Mouse (Mus musculus) forelimb bud, embryonic 11.5 days (tissue): ENCODE measurements around the gene Ksr2.
A peak's percentile ranks its signal among the peaks of the same experiment; 100 is the strongest.

Experiments used
- DNase-seq: peaks from one replicate; pipeline ENCODE4 v3.0.0-alpha.2; 2012; ENCODE audit warnings: low read depth, low spot score

Ksr2 gene

GRCm38 (mm10) chr5:117523010-117523409 is 109.2 kb downstream of the Ksr2 start:
- DNase-seq, result no peak

GRCm38 (mm10) chr5:117530991-117531390 is 117.2 kb downstream of the Ksr2 start:
- no peak for DNase-seq

GRCm38 (mm10) chr5:117539221-117539620 is 125.4 kb downstream of the Ksr2 start:
- DNase-seq, result no peak

- no peak for DNase-seq
These were observed 127.9 kb downstream of the Ksr2 start for GRCm38 (mm10) chr5:117541654-117542053.

- no peak for DNase-seq
These were observed 133.0 kb downstream of the Ksr2 start for GRCm38 (mm10) chr5:117546694-117547268.

GRCm38 (mm10) chr5:117550992-117551391 is 137.2 kb downstream of the Ksr2 start:
- DNase-seq, result peak; percentile 35

- DNase-seq, result no peak
These were observed 138.3 kb downstream of the Ksr2 start for GRCm38 (mm10) chr5:117552096-117552495.

GRCm38 (mm10) chr5:117554505-117554904 is 140.7 kb downstream of the Ksr2 start:
- no peak for DNase-seq

GRCm38 (mm10) chr5:117556570-117556969 is 142.8 kb downstream of the Ksr2 start:
- no peak for DNase-seq

- DNase-seq, result no peak
These were observed 147.3 kb downstream of the Ksr2 start for GRCm38 (mm10) chr5:117561080-117561479.

GRCm38 (mm10) chr5:117566051-117566665 is 152.4 kb downstream of the Ksr2 start:
- peak; percentile 20 for DNase-seq

- peak; percentile 32 for DNase-seq
These were observed 155.5 kb downstream of the Ksr2 start for GRCm38 (mm10) chr5:117569190-117569795.

GRCm38 (mm10) chr5:117572428-117572827 is 158.6 kb downstream of the Ksr2 start:
- no peak for DNase-seq

GRCm38 (mm10) chr5:117574894-117575293 is 161.1 kb downstream of the Ksr2 start:
- DNase-seq, result no peak

GRCm38 (mm10) chr5:117577598-117577997 is 163.8 kb downstream of the Ksr2 start:
- DNase-seq, result no peak

- DNase-seq, result no peak
These were observed 167.9 kb downstream of the Ksr2 start for GRCm38 (mm10) chr5:117581711-117582110.

GRCm38 (mm10) chr5:117584428-117584827 is 170.6 kb downstream of the Ksr2 start:
- no peak for DNase-seq

GRCm38 (mm10) chr5:117589266-117589665 is 175.5 kb downstream of the Ksr2 start:
- no peak for DNase-seq

GRCm38 (mm10) chr5:117593273-117593672 is 179.5 kb downstream of the Ksr2 start:
- DNase-seq, result no peak

GRCm38 (mm10) chr5:117596803-117597202 is 183.0 kb downstream of the Ksr2 start:
- no peak for DNase-seq

GRCm38 (mm10) chr5:117602026-117602425 is 188.2 kb downstream of the Ksr2 start:
- no peak for DNase-seq

- DNase-seq, result no peak
These were observed 194.0 kb downstream of the Ksr2 start for GRCm38 (mm10) chr5:117607761-117608309.
